Mouse (Mus musculus) forebrain, postnatal 0 days (tissue): ENCODE measurements around the gene Gm10197. TPM values are rescaled to one million over a fixed set of nuclear protein-coding genes. Genes with fewer than 3 reads are reported as not detected.

Experiments used
- ATAC-seq: fragments of 200-750 bp; cut with Nextera tagmentation; 2 replicates; pipeline ENCODE4 v1.8.0; 2017; ENCODE audit warnings: mild to moderate bottlenecking, moderate library complexity
- DNase-seq: peaks from one replicate; pipeline ENCODE4 v3.0.0-alpha.2; 2015
- H3K27ac ChIP-seq: fragments of 300-500 bp; sonication (generic); 2 replicates; pipeline ENCODE4 v1.5.1; 2014; ENCODE audit warnings: low read depth, mild to moderate bottlenecking, antibody characterized with exemption, low read length, moderate library complexity, mixed read lengths
- H3K27me3 ChIP-seq: fragments of 300-500 bp; sonication (generic); 2 replicates; pipeline ENCODE4 v1.6.1; 2014; ENCODE audit warnings: mild to moderate bottlenecking, low read length, mixed read lengths; ENCODE audit not compliant: insufficient read depth
- H3K36me3 ChIP-seq: fragments of 300-500 bp; sonication (generic); 2 replicates; pipeline ENCODE4 v1.6.1; 2014; ENCODE audit warnings: mild to moderate bottlenecking, moderate library complexity; ENCODE audit not compliant: insufficient read depth
- H3K4me1 ChIP-seq: fragments of 300-500 bp; sonication (generic); 2 replicates; pipeline ENCODE4 v1.6.1; 2014; ENCODE audit warnings: antibody characterized with exemption; ENCODE audit not compliant: insufficient read depth
- H3K4me2 ChIP-seq: fragments of 300-500 bp; sonication (generic); 2 replicates; pipeline ENCODE4 v1.6.1; 2014; ENCODE audit warnings: low read depth, mild to moderate bottlenecking, moderate library complexity
- H3K4me3 ChIP-seq: fragments of 300-500 bp; sonication (generic); 2 replicates; pipeline ENCODE4 v1.5.1; 2014; ENCODE audit warnings: low read depth, low read length, mixed read lengths
- H3K9ac ChIP-seq: fragments of 300-500 bp; sonication (generic); 2 replicates; pipeline ENCODE4 v1.6.1; 2014; ENCODE audit warnings: mild to moderate bottlenecking
- H3K9me3 ChIP-seq: fragments of 300-500 bp; sonication (generic); 2 replicates; pipeline ENCODE4 v1.6.1; 2016; ENCODE audit warnings: low read length
- CTCF ChIP-seq: sonication (generic); IDR thresholded peaks from 2 replicates; pipeline ENCODE4 v1.5.1; 2016; ENCODE audit warnings: antibody characterized with exemption, control low read depth, low read depth
- WGBS: fragments of 180-500 bp; shearing (Covaris S2); extraction: QIAGEN DNeasy Blood & Tissue Kit; methylation state at CpG from one replicate; pipeline ENCODE4 v1.1.7; 2014; 5-methylcytosine and 5-hydroxymethylcytosine counted together
- polyA plus RNA-seq: library from polyadenylated mRNA; unstranded; fragments of >200 nt; fragmentation: Nextera tagmentation; extraction: Ambion mirVana; gene quantifications from 2 replicates; pipeline ENCODE4 v1.2.1, GENCODE M21; 2015
- total RNA-seq: library from RNA; depleted of rRNA; stranded (reverse); fragments of >200 nt; gene quantifications from 2 replicates; pipeline ENCODE4 v1.2.3, GENCODE M21; 2014

Gm10197 gene
- total and polyA plus RNA-seq, 2 experiments from 2014 or later, result not detected

DNA sequence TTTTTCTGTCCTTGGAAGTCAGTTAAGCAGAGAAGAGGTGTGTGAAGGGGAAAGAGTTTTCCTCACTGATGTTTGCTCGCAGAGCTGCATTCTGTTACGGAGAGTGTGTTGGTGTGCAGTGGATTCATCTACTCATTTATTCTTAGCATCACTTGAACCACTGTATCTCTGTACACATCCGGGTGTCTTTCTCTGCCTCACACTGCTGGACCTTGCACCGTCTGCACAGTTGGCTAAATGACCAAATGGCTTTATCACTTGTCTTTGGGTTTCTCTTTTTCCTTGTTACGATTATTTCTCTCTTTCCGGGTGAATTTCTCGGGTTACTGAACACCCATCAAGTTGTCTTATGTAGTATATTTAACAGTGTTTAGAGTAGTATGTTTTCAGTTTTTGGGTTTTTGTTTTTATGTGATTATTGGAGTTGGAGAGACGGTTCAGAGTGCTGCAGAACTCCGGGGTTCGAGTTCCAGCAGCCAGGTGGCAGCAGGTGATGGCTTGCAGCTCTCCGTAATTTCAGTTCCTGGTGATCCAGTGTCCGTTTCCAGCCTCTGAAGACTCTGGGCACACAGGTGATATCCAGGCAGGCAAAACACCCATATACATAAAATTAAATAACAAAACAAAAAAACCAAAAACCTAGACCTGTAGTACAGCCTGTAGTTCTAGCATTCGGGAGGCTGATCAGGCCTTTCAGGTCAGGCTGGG, 28.2 kb downstream of the Gm10197 start:
- Histone ChIP-seq H3K36me3 (0 out of 2 replicates have a peak, but pooled peaks cover 4% of the 10 kb centered on the region), H3K9ac (no peak overlapping the region), H3K27me3 (no peaks in the 10 kb centered on the region), H3K9me3 (no peaks in the 10 kb centered on the region), H3K4me1 (0 out of 2 replicates have a peak, but pooled peaks cover 4% of the 10 kb centered on the region), H3K4me3 (no peak overlapping the region), H3K4me2 (no peak overlapping the region), H3K27ac (no peak overlapping the region)
- WGBS, result 89% methylated on average over 13 of the region's 13 CpGs
- DNase-seq (no peak), ATAC-seq (no peak)
- no peak for TF ChIP-seq CTCF

DNA sequence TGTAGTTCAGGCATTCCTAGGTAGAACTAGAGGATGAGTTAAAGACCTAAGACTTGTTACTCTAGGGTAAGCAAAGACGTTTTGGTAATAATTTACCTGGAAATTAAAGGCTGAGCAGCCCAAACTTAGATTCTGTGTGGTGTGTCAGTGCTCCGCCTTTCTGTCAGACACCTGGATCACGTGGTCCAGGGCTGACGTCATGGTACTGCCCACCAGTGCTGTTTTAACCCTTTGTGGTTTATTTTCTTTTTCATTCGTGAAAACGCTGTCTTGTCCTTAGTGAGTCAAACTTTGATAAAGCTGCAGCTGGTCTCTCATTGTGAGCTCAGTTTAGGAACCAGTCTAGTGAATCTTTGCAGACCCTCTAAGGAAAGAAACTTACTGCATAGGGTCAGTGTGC, 31.1 kb downstream of the Gm10197 start:
- 0 out of 2 replicates have a peak, but pooled peaks cover 3% of the 10 kb centered on the region for H3K4me1 ChIP-seq
- H3K36me3 ChIP-seq, result no peaks in the 10 kb centered on the region; the same call in 1 of the 2 replicates
- ATAC-seq, result no peak
- H3K4me2 ChIP-seq, result 0 out of 2 replicates have a peak overlapping the region, but pooled peaks have one; percentile 8
- no peak overlapping the region for H3K4me3 ChIP-seq
- H3K9ac ChIP-seq, result no peak overlapping the region
- TF ChIP-seq CTCF, result no peak
- no peak overlapping the region for H3K27ac ChIP-seq
- no peaks in the 10 kb centered on the region for H3K27me3 ChIP-seq
- DNase-seq, result no peak
- H3K9me3 ChIP-seq, result no peaks in the 10 kb centered on the region
- WGBS, result 20% methylated on average over 6 of the region's 6 CpGs

DNA sequence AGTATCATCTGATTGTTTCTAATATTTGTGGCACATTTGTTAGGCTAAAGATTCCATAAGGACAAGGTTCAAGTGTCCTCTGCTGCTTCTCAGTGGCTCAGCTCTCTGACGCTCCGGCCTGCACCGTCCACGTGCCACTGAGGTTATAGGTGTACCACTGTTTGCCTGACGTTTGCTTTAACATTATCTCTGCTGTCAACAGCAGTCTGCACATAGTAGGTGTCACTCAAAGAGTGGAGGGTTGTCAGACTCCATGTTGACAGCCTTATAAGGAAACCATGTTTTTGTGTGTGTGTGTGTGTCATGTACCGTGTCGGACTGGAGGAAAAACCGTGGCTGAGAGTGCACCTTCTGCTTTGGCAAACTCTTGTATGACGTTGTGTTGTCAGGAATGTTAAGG, 36.3 kb downstream of the Gm10197 start:
- 88% methylated on average over 9 of the region's 9 CpGs for WGBS
- ATAC-seq (no peak), DNase-seq (no peak)
- H3K9me3 ChIP-seq, result no peaks in the 10 kb centered on the region
- no peak overlapping the region for H3K27ac ChIP-seq
- H3K4me1 ChIP-seq, result no peaks in the 10 kb centered on the region
- H3K27me3 ChIP-seq, result no peaks in the 10 kb centered on the region
- H3K4me3 ChIP-seq, result no peak overlapping the region
- peaks cover 7% of the 10 kb centered on the region; the same call in 1 of the 2 replicates for H3K36me3 ChIP-seq
- no peak overlapping the region for H3K9ac ChIP-seq
- TF ChIP-seq CTCF, result no peak
- no peak overlapping the region for H3K4me2 ChIP-seq

DNA sequence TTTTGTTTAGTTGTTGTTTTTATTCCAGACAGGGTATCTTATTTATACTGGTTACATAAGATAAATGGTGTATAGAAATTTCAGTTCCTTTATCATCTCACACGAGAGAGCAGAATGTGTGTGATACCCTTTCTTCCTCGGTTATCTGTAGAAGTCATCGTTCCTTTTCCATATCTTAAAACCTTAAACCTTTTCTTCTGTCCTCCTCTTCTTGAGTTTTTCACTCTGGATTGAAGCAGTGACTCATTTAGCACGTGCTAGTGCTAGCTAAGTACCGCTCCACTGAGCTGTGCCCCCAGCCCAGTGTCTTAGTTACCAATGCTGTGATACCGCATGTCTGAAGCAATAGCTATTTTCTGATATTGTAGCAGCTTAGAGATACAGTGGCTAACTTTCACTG, 37.8 kb downstream of the Gm10197 start:
- Histone ChIP-seq H3K27me3 (no peaks in the 10 kb centered on the region), H3K4me1 (no peaks in the 10 kb centered on the region), H3K27ac (no peak overlapping the region), H3K9ac (no peak overlapping the region), H3K4me3 (no peak overlapping the region), H3K36me3 (peaks cover 7% of the 10 kb centered on the region; the same call in 1 of the 2 replicates), H3K4me2 (no peak overlapping the region), H3K9me3 (no peaks in the 10 kb centered on the region)
- TF ChIP-seq CTCF, result no peak
- DNase-seq (no peak), ATAC-seq (no peak)
- WGBS, result 90% methylated on average over 6 of the region's 6 CpGs

DNA sequence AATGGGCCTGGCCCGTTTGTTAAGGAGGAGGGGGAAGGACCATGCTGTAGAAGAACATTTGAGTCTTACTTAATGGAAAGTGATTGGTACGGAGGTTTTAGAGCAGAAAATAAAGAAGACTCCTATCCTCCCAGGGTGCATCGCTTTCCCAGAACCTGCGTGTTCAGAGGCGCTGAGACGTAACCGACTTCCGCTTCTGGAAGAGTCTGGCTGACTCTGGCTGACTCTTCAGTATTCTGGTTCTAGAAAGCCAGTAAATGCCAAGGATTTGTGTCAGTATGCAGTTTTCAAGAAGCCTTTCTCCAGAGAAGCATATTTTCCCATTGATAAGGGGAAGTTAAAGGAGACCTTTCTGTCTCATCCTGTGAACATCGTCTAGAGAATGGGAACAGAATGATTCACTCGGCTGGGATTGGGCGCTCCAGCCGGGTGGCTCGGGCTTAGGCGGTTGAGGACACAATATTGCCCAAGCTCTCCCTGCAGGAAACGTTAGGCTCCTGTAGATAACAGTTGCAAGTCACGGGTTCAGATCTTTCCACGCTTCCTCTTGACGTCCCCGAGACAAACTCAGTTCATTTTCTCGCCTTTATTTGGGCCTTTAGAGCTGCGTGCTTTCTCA, 39.6 kb downstream of the Gm10197 start:
- ATAC-seq (no peak), DNase-seq (no peak)
- Histone ChIP-seq H3K9me3 (no peaks in the 10 kb centered on the region), H3K9ac (no peak overlapping the region), H3K27me3 (no peaks in the 10 kb centered on the region), H3K27ac (no peak overlapping the region), H3K36me3 (peaks cover 7% of the 10 kb centered on the region; the same call in 1 of the 2 replicates), H3K4me3 (no peak overlapping the region), H3K4me2 (no peak overlapping the region), H3K4me1 (no peaks in the 10 kb centered on the region)
- WGBS, result 93% methylated on average over 21 of the region's 21 CpGs
- no peak for TF ChIP-seq CTCF

DNA sequence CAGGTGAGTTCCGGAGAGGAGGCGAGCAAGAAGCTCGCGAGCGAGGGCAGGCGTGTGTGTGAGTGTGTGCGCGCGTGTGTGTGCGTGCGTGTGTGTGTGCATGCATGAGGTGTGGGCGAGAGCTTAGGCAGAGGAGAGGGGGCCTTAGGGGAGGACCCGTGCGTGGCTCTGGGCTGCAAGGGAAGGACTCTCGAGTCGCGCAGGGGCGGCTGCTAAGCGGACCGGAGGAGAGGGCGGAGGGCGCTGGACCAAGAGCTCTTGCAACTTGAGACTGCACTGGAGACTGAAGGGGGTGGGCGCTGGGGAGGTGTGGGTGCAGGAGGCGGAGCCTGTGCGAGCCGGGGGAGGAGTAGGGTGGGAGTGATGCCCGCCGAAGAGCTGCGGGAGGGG, 41.6 kb downstream of the Gm10197 start:
- Histone ChIP-seq H3K4me2 (peak overlapping the region; percentile 91), H3K9me3 (no peaks in the 10 kb centered on the region), H3K4me3 (peak overlapping the region; percentile 80), H3K4me1 (peaks cover 10% of the 10 kb centered on the region), H3K27ac (peak overlapping the region; percentile 72), H3K9ac (peak overlapping the region; percentile 69), H3K27me3 (no peaks in the 10 kb centered on the region), H3K36me3 (peaks cover 7% of the 10 kb centered on the region; the same call in 1 of the 2 replicates)
- peak; percentile 53 for ATAC-seq
- TF ChIP-seq CTCF, result no peak
- WGBS, result under 1% methylated on average over 28 of the region's 29 CpGs
- DNase-seq, result peak; percentile 58

DNA sequence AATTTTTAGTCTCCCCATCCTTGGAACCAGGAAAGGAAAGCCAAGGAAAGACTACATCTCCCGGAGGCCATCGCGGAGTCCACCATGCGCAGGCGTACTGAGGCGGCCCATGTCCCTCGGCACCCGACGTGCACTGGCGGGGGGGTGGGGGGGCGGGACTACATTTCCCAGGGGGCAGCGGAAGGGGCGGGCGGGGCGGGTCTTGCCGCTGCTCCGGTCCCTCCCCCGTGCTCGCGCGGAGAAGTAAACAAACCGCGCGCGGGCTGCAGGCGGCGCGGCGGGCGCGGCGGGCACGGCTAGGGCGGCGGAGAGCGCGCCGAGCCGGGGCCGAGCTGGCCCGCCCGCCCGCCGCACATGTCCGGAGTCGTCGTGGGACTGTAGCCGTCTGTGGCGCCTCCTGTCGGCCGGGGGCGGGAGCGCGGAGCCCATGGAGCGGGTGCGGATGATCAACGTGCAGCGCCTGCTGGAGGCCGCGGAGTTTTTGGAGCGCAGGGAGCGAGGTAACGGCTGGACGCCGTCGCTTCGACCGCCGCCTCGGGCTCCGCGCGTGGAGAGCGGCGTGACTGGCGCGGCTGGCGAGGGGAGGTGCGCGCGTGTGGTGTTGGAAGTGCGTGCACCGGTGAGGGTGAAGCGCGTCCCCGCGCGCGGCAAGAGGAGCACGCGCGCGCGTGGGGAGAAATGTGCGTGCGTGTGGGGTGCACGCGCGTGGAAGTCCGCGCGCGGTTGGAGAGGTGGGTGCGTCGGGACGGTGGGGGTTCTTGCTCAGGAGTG, 42.2 kb downstream of the Gm10197 start:
- peak; percentile 85 for TF ChIP-seq CTCF
- H3K4me2 ChIP-seq, result peak overlapping the region; percentile 91
- peak overlapping the region; percentile 69 for H3K9ac ChIP-seq
- peaks cover 10% of the 10 kb centered on the region for H3K4me1 ChIP-seq
- WGBS, result 1% methylated on average over 88 of the region's 106 CpGs
- H3K36me3 ChIP-seq, result peaks cover 7% of the 10 kb centered on the region; the same call in 1 of the 2 replicates
- no peaks in the 10 kb centered on the region for H3K27me3 ChIP-seq
- no peaks in the 10 kb centered on the region for H3K9me3 ChIP-seq
- ATAC-seq (peak; percentile 89), DNase-seq (peak; percentile 94)
- H3K4me3 ChIP-seq, result peak overlapping the region; percentile 80
- peak overlapping the region; percentile 72 for H3K27ac ChIP-seq
